Mouse (Mus musculus): ENCODE results near the gene Gsdma.

GRCm38 (mm10) chr11:98675829-98676363 is 11.7 kb downstream of the Gsdma start:
- TF ChIP-seq CTCF (IDR thresholded peaks at IDR 0.05; ENCODE audit: low read depth), result no peak
- TF ChIP-seq EP300 (IDR thresholded peaks at IDR 0.05; ENCODE audit: low read depth), result no peak

Measured in liver, postnatal 0 days (tissue).